Mouse (Mus musculus) CD4-positive, CD25-positive, alpha-beta regulatory T cell, adult 2 months (primary cell): ENCODE results near the gene Agap3.

Experiments
- DNase-seq: peaks from one replicate; pipeline ENCODE4 v3.0.0-alpha.2; 2012; ENCODE audit warnings: low read depth, low spot score

Agap3 gene

DNA sequence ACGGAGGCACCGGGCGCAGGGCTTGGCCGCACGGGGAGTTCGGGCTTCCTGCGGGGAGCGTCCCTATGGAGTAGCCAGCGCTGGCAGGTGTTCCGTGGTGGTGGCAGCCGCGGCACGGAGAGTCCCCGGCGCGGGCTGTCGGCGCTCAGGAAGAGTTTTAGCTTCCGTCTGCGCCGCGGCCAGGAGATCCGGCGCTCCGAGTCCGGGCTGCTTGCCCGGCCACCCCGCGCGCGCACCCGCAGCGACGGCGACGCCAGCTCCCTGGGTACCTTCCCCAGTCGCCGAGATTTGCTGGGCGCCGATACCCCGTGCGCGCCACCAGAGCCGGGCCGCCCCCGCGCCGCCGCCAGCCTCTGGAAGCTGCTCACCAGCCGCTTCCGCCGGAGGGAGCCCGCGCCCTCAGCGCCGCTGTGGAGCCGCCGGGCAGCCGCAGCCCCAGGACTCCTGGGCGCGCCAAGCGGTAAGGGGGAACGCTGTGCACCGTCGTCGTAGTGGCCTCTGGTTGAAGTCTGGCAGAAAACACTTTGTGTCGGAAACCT is 22.8 kb downstream of the Agap3 start:
- DNase-seq = peak; percentile 67

DNA sequence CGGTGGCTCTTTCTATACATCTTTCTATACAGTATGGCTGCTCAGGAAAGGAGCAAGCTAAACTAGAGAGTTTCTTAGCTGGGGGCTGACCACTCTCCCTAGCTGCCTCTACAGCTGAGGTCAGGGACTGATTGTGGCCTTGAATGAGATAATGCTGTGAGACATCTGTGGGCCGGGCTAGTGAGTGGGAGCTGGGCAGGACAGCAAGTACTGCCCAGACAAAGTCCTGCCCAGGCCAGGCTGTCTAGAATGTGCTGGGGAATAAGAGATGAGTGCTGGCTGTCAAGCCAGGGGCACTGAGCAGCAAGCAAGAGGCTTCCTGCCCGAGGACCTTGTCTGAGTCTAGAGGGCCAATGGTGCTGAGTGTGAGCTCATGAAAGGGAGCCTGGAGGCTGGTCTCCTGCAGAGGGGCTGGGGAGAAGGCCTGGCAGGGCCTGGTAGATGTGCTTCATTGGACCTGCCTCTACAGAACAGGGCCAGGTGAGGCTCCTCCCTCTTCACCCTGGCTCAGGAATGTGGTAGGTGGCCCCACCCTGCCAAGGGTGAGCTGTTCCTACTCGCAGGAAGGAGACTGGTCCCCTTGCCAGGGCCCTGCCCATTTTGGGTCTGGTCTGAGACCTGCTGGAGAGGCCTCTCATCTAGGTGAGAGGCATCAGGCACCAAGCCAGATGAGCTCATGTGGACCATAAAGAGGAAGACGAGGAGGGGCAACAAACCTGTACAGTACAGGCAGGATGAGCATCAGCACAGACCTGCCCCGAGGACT is 23.7 kb downstream of the Agap3 start:
- no peak for DNase-seq

DNA sequence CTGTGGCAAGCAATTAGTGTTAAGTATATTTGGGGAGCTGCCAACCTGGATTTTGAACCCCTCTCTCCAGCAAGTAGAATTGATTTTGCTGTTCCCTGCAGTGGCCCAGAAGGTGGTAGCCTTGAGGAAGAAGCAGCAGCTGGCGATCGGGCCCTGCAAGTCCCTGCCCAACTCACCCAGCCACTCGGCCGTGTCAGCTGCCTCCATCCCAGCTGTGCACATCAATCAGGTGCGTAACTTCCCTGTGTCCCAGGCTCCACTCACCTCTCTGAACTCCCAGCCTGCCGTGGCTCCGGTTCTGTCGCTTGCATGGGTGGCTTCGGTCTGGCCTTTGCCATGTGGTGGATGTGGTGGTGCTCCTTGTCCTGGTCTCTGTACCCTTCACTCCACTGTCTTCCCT is 25.9 kb downstream of the Agap3 start:
- DNase-seq = no peak

DNA sequence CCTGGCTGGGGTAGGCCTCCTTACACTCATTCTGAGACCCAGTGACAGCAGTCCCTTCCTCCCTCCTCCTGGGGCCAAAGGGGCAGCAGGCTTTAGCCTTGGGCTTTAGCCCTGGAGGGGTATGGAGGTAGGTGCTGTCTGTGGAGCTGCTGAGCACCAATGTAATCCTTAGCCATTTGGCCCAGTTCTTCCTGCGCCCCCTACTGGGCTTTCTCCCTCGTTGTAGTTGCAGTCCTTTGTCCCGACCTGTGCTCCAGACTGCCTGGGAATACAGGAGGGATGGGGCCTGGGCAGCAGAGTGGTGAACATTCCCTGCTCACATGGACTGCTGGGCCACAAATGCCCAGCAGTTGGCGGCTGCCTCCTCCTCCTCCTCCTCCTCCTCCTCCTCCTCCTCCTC is 29.7 kb downstream of the Agap3 start:
- peak; percentile 55 for DNase-seq

DNA sequence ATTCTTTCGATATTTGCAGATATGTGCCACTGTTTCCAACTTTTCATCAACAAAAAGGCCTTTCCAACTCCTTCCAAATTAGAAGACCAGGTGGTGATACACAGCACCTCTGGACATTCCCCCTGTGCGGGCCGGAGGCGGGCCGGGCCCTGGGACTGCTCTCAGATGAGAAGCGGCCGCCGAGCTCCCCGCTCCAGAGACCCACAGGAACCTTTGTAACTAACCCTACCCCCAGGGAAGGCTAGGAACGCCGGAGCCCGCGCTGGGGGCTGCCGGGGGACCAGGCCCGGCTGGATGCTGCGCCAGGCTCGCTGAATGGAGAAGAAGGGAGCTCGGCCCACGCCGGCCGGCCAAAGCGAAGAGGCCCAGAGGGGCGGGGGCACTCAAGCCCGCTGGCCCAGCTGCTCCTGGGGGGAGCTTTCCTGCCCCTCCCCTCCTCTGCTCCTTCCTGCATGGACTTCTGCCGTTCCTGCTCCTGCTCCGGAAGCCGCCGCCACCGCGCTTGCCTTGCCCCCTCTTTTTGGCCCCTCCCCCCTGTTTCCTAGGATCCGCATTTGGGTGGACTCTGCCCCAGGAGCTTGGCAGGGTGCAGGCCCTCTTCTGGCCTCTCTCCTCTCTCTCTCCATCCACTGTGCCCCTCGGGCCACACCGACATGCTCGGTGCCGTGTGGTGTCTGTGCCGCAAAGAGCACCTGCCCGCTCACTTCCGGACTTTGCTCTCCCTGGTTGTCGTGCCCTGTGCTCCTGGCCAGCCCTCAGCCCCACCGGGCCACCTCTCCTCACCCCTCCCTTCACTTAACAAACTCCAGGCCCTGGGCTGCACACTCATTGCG is 30.5 kb downstream of the Agap3 start:
- no peak for DNase-seq

DNA sequence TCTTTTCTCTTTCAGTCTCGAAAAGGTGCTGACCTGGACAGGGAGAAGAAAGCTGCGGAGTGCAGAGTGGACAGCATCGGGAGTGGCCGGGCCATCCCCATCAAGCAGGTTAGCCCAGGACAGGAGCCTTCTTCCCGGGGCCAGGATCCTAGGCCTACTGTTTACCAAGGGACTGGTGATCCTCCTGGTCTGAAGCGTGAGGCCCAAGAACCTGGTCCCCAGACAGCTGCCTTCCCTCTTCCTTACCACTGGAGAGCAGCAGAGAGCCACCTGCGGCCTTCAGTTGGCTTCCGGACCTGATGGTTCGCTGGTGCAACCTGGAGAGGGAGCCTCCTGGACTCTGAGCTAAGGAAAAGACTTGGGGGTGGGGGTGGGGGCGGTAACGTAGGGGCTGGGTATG is 31.3 kb downstream of the Agap3 start:
- peak; percentile 75 for DNase-seq

DNA sequence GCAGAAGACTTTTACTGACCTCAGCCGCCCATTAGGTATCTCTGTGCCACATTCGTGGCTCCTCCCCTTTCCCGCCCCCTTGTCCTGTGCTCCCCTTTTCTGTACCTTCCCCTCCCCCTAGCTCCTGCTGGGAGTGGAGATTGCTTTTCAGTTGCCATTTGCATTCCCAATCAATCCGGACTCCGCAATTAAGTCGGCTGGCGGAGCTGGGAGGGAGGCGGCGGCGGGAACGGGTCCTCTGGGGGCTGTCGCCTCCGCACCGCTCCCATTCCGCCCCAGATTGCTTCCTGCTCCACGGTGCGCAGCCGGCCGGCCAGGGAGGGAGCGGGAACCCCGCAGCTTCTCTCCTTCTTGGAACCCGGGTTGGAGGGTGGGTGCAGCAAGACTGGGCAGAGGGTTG is 33.0 kb downstream of the Agap3 start:
- DNase-seq = no peak

DNA sequence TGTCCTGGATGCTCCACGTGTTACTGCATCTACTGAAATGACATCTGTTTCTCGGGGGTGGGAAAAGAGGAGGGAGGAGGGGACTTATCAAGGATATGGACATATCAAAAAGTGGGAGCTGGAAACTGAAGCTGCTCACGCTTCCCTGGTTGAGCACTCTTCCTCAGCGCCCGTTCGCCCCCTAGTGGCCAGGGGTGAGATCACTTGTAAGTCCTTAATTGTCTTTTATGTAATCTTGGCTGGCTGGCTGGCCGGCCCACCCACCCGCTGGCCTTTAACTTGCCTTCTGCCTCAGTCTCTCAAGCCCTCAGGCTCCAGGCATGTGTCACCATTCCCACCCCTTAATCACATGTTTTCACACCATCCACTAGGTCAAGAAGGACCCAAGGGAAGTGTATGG is 34.1 kb downstream of the Agap3 start:
- peak; percentile 85 for DNase-seq

DNA sequence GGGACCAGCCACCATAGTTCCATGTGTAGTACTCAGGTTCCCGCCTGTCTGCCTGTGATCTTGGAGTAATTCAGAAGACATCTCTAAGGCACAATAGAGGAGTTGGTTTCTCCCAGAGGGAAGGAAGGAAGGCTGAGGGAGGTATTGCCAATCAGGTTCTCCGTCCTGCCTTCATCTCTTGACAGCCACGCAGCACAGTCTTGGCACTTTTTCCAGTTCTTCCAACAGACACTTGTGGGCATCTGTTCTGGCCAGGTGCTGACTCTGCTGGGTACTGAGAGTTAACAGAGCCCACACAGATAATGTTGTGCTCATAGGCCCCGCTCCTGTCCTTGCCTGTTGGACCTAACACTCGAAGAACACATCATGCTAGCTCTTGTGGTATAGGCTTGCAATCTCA is 34.8 kb downstream of the Agap3 start:
- DNase-seq = no peak

DNA sequence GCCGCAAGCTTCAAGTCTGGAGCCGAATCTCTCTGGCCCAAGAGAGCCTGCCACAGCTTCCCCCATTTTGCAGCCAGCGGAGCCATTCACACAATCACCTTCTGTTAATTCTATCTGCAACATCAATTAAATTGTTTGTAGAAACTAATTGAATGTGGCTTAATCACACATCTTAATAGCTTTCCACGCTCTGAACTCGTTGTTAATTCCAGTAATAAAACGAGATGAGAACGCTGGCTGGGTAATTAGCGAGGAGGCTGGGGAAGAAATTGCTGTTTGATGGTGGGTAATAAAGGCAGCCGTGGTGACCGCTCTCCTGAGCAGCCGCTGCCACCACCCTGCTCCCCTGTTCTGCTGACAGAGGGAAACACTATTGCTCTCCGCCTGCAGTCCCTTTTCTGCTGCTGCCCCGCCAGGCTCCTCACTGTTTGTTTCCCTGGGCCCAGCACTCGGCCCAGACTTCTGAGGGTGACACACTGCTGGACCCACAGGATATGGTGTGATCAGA is 38.5 kb downstream of the Agap3 start:
- DNase-seq = no peak

DNA sequence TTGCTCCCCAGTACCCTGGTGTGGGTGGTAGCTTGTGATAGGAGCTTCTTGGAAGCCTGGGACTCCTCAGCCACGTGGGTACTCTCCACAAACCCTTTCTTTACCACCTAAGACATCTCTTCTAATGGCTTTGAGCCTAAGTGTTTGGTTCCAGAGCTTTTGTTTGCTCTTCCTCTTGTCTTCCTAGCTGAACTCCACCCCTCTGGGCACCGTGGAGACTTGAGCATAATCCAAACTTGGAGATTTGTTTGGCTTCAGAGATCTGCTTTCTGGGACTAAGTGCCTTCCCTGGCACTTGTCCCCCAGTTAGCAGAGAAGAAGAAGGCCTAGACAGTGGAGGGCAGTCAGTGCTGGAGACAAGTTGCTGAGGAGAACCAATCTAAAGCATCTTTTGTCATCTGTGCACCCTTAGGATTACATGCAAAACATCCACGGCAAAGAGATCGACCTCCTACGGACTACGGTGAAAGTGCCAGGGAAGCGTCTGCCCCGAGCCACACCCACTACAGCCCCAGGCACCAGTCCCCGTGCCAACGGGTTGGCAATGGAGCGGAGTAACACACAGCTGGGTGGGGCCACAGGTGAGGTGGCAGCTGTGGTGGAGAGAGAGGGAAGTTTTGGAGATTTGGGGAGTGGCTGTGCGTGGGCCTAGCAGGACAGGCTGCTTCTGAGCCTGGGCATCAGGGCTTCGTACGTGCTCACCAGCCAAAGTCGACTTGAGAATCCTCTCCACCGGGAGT is 40.7 kb downstream of the Agap3 start:
- no peak for DNase-seq

DNA sequence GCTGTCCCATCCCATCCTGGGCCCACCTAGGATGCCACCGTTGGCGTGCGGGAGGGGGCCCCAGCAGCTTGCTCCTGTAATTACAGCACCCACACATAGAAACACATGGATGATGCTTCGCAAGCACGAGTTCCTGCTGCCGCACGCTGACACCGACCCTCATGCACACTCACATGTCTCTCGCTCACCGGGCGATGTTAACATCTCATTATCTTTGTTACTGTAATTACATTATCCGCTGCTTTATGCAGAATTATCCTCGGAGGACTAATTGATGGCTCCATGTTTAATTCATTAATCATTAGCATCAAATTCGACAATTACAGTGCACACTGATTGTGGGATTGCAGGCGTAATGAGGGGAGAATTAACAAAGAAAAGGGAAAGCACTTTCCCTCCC is 43.0 kb downstream of the Agap3 start:
- DNase-seq = no peak

DNA sequence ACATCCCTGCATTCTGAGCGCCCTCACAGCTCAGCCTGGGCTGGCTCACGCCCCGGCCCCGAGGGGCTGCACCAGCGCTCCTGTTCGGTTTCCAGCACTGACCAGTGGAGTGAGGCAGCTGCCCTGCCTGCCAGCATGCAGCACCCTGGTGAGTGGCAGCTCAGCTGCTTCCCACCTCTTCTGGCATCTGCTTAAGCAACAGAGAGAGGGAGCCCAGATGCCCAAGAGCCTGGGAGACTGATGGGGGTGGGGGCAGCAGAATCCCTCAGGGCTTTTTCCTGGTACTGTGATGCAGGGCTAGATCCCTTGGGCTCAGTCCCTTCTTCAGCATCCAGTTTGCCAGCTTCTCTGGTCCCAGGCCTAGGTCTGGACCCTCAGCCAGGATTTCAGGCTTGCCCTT is 44.8 kb downstream of the Agap3 start:
- no peak for DNase-seq

DNA sequence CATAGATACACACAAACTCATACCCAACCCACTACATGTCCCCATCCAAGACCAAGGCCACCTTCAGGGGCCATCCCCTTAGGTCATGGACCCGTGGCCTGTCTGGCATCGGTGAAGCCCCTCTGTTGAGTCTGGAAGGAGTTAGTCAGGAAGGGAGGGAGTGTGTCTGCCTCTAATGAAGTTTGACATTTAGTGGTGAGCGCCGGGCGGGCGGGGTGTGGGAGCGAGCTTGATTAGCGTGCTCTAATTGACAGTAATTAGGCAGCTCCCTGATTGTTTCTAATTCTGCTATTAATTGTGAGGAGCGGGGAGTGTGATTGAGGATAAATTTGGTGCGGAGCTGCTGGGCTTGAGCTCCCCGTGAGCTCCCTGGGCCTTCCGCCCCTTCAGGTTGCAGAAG is 45.5 kb downstream of the Agap3 start:
- no peak for DNase-seq

DNA sequence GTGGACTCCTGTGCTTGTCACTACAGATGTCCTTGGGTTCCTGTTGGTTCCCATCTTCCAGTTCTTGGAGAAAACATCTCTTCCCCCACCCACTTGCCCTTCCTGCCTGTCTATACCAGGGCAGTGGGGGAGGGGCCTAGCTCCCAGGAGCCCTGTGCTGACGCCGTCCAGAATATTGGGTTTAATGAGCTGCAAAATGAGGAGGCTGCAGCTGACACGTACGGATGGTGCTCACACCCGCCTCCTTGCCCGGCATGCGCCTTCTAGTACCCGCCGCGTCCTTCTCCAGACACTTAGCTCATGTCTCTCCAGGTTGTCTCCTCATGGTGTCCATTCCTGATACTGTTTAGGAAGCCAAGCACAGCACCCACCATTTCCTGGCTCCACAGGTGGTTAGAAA is 47.1 kb downstream of the Agap3 start:
- no peak for DNase-seq

DNA sequence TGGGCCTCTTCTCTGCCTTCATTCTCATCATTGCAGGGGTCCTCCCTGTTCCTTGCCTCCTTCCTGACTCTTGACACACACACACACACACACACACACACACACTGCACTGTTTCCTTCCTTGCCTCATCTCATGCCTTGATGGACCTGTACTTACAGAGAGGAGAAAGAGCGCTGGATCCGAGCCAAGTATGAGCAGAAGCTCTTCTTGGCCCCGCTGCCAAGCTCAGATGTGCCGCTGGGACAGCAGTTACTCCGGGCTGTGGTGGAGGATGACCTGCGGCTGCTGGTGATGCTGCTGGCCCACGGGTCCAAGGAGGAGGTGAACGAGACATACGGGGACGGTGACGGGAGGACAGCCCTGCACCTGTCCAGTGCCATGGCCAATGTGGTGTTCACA is 48.9 kb downstream of the Agap3 start:
- no peak for DNase-seq

DNA sequence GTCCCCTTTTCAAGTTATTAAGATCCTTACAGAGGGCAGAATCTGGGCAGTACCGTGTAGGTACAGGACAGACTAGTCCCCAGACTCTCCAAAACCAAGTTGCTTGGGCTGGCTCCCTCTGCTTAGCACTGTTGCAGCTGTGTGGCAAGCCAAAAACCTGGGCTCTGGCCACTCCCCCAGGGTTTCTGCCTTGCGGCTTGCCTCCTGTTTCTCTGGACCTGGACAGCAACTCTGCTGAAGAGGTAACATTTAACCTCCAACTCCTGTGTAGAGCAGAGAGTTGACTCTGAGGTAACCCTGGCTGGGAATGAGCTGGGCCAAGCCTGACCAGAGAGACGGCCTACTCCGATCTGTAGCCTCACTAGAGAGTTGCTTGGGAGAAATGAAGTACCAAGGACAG is 50.8 kb downstream of the Agap3 start:
- no peak for DNase-seq

DNA sequence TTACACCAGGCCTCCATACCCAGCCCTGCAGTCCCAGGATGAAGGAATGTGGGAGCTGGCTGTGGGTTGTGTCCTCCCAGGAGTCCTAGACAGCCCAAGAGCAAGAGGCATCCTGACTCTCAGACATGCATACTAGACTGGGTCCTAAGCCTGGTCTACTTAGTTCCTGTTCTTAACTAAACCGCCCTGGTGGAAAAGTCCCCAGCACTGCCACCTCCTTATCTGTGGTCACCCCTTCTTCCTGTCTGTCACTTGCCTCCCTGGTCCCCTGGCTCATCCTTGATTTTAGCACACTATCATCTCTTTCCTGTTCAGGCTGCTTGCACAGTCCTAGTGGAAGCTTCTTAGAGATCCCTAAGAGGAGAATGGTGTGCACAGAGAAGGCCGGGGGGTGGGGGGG is 53.5 kb downstream of the Agap3 start:
- DNase-seq = peak; percentile 34

DNA sequence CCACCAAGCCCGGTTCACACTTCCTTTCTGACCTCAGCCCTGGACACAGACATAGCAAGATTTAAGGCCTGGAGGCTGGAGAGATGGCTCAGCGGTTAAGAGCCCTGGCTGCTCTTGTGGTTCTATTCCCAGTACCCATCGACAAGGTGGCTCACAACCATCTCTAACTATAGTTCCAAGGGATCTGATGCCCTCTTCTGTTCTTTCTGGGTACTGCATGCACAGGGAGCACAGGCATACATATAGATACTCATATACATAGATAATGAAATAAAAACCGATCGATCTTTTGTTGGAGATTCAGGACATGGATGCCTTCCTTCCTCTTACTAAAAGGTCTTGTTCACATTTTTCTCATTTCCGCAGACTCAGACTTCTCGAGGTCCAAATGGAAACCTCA is 56.4 kb downstream of the Agap3 start:
- no peak for DNase-seq

DNA sequence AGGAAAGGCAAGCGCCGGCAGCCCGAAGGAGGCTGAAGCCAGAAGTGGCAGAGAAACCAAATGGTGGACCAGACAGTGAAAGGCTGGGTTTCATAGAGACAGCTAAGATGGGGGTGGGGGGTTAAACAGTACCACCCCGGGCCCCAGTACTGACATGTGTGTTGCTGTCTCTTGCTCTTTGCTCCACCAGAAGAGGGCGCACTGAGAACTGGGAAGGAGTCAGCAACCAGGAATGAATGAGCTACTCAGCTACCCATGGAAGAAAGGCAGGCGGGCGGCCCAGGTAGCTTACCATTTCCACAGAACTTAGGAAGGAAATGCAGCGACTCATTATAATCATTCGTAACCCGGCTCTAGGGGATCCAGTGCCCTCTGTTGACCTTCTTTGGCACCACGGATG is 58.7 kb downstream of the Agap3 start:
- DNase-seq = peak; percentile 66

DNA sequence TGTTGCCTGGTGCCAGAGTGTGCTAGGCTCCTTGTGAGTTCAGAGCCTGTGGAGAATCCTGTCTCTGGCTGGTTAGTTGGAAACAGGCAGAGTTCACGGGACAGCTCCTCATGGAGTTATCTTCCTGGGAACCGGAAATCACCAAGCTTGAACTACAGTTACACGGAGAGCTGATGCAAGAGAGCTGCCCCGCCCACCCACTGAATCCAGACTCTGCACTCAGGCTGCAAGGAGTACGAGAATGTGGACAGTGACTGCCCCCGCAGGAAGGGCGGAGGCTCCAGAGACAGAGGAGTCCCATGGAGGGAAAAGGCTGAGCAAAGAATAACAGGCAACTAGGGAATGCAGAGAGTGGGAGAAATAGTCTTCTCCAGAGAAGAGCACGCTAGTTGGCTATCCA is 60.3 kb downstream of the Agap3 start:
- no peak for DNase-seq

DNA sequence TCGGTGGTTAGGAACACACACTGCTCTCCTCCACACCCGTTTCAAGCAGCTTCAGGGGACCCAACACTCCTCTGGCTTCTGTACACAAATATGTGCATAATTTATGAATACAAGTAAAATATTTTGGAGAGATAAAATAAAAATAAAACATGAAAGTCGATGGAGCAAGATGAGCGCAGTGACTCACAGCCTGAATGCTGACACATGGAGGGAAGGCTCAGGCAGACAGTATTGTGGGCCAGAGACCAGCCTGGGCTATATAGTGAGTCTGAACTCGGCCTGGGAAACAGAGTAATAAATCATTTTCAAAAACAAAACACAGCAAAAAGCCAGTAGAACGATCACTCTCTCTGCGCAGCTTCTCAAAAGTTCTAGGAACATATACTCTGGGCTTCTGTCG is 69.4 kb downstream of the Agap3 start:
- DNase-seq = no peak
